Mouse (Mus musculus): ENCODE results near the gene Tef. TPM values are rescaled to one million over a fixed set of nuclear protein-coding genes. Genes with fewer than 3 reads are reported as not detected.

Tef gene
- polyA plus RNA-seq, 1 experiment from 2014 or later: 17.9 TPM

GRCm38 (mm10) chr15:81835007-81835880 is 33.0 kb downstream of the Tef start:
- Histone ChIP-seq H3K27me3 (ENCODE audit: insufficient read depth, low read length) (no peaks in the 10 kb centered on the region), H3K27ac (no peak overlapping the region), H3K9ac (ENCODE audit: low read depth, low read length) (no peak overlapping the region), H3K4me3 (replicated peaks; ENCODE audit: low read depth, low read length) (no peak overlapping the region), H3K4me1 (replicated peaks; ENCODE audit: insufficient read depth, low read length) (peaks cover 19% of the 10 kb centered on the region), H3K36me3 (ENCODE audit: insufficient read depth, low read length) (no peaks in the 10 kb centered on the region), H3K4me2 (ENCODE audit: low read length) (no peak overlapping the region), H3K9me3 (replicated peaks; ENCODE audit: low read length) (no peaks in the 10 kb centered on the region)
- DNase-seq (ENCODE audit: low spot score) (no peak), ATAC-seq (replicated peaks; ENCODE audit: low FRiP score, low read depth) (no peak)
- no peak for TF ChIP-seq CTCF (IDR thresholded peaks at IDR 0.05; ENCODE audit: low read depth)
- WGBS: 65% methylated on average over 10 of the region's 10 CpGs

- peak overlapping the region; percentile 29 for H3K4me3 ChIP-seq (replicated peaks; ENCODE audit: low read depth, low read length)
- H3K4me2 ChIP-seq (ENCODE audit: low read length): peak overlapping the region; percentile 58
- TF ChIP-seq CTCF (IDR thresholded peaks at IDR 0.05; ENCODE audit: low read depth): no peak
- 4% methylated on average over 28 of the region's 33 CpGs for WGBS
- H3K9ac ChIP-seq (ENCODE audit: low read depth, low read length): peak overlapping the region; percentile 10; the same call in 1 of the 2 replicates
- no peaks in the 10 kb centered on the region for H3K9me3 ChIP-seq (replicated peaks; ENCODE audit: low read length)
- no peaks in the 10 kb centered on the region for H3K27me3 ChIP-seq (ENCODE audit: insufficient read depth, low read length)
- peak overlapping the region; percentile 51; the same call in 1 of the 2 replicates for H3K27ac ChIP-seq
- ATAC-seq (replicated peaks; ENCODE audit: low FRiP score, low read depth): peak; percentile 81
- peak; percentile 95 for DNase-seq (ENCODE audit: low spot score)
- peaks cover 19% of the 10 kb centered on the region for H3K4me1 ChIP-seq (replicated peaks; ENCODE audit: insufficient read depth, low read length)
- no peaks in the 10 kb centered on the region for H3K36me3 ChIP-seq (ENCODE audit: insufficient read depth, low read length)
Measured at GRCm38 (mm10) chr15:81836124-81836821, 34.1 kb downstream of the Tef start.

- Histone ChIP-seq H3K36me3 (ENCODE audit: insufficient read depth, low read length) (no peaks in the 10 kb centered on the region), H3K27me3 (ENCODE audit: insufficient read depth, low read length) (no peaks in the 10 kb centered on the region), H3K9ac (ENCODE audit: low read depth, low read length) (no peak overlapping the region), H3K27ac (no peak overlapping the region), H3K4me2 (ENCODE audit: low read length) (peak overlapping the region; percentile 58; the same call in 1 of the 2 replicates), H3K9me3 (replicated peaks; ENCODE audit: low read length) (no peaks in the 10 kb centered on the region), H3K4me1 (replicated peaks; ENCODE audit: insufficient read depth, low read length) (peaks cover 19% of the 10 kb centered on the region), H3K4me3 (replicated peaks; ENCODE audit: low read depth, low read length) (no peak overlapping the region)
- ATAC-seq (replicated peaks; ENCODE audit: low FRiP score, low read depth): no peak
- no peak for DNase-seq (ENCODE audit: low spot score)
- WGBS: 65% methylated on average over 7 of the region's 7 CpGs
- no peak for TF ChIP-seq CTCF (IDR thresholded peaks at IDR 0.05; ENCODE audit: low read depth)
Measured at GRCm38 (mm10) chr15:81836966-81837920, 35.0 kb downstream of the Tef start.

GRCm38 (mm10) chr15:81838554-81839235 is 36.5 kb downstream of the Tef start:
- no peaks in the 10 kb centered on the region for H3K9me3 ChIP-seq (replicated peaks; ENCODE audit: low read length)

GRCm38 (mm10) chr15:81839634-81840033 is 37.4 kb downstream of the Tef start:
- Histone ChIP-seq H3K4me1 (replicated peaks; ENCODE audit: insufficient read depth, low read length) (peaks cover 19% of the 10 kb centered on the region), H3K27me3 (ENCODE audit: insufficient read depth, low read length) (no peaks in the 10 kb centered on the region), H3K4me2 (ENCODE audit: low read length) (no peak overlapping the region), H3K4me3 (replicated peaks; ENCODE audit: low read depth, low read length) (no peak overlapping the region), H3K36me3 (ENCODE audit: insufficient read depth, low read length) (no peaks in the 10 kb centered on the region), H3K9ac (ENCODE audit: low read depth, low read length) (no peak overlapping the region; the same call in 1 of the 2 replicates), H3K9me3 (replicated peaks; ENCODE audit: low read length) (no peaks in the 10 kb centered on the region), H3K27ac (no peak overlapping the region)
- DNase-seq (ENCODE audit: low spot score) (peak; percentile 51), ATAC-seq (replicated peaks; ENCODE audit: low FRiP score, low read depth) (peak; percentile 47; the same call in 1 of the 2 replicates)
- 58% methylated on average over 5 of the region's 5 CpGs for WGBS
- TF ChIP-seq CTCF (IDR thresholded peaks at IDR 0.05; ENCODE audit: low read depth): no peak

More at GRCm38 (mm10) chr15:81838554-81839235, 36.5 kb downstream of the Tef start:
- H3K27me3 ChIP-seq (ENCODE audit: insufficient read depth, low read length): no peaks in the 10 kb centered on the region
- H3K36me3 ChIP-seq (ENCODE audit: insufficient read depth, low read length): no peaks in the 10 kb centered on the region
- TF ChIP-seq CTCF (IDR thresholded peaks at IDR 0.05; ENCODE audit: low read depth): no peak
- H3K4me3 ChIP-seq (replicated peaks; ENCODE audit: low read depth, low read length): no peak overlapping the region
- peaks cover 19% of the 10 kb centered on the region for H3K4me1 ChIP-seq (replicated peaks; ENCODE audit: insufficient read depth, low read length)
- ATAC-seq (replicated peaks; ENCODE audit: low FRiP score, low read depth) (no peak), DNase-seq (ENCODE audit: low spot score) (no peak)
- no peak overlapping the region for H3K4me2 ChIP-seq (ENCODE audit: low read length)
- 59% methylated on average over 14 of the region's 14 CpGs for WGBS
- H3K9ac ChIP-seq (ENCODE audit: low read depth, low read length): no peak overlapping the region
- H3K27ac ChIP-seq: no peak overlapping the region

Measured in kidney, postnatal 0 days (tissue).